Mouse (Mus musculus) E14TG2a.4 (cell line): ENCODE data around the gene Dnttip1.

Source experiments
- CTCF ChIP-seq: conservative IDR thresholded peaks from 2 replicates; pipeline ENCODE4 v1.5.1; 2014; ENCODE audit warnings: low read length
- NANOG ChIP-seq: IDR thresholded peaks from 2 replicates; pipeline ENCODE4 v1.6.1; 2014; ENCODE audit warnings: borderline replicate concordance, low read length, mixed read lengths
- POU5F1 ChIP-seq: IDR thresholded peaks from 2 replicates; pipeline ENCODE4 v1.6.1; 2014; ENCODE audit warnings: low read length, borderline replicate concordance

- TF ChIP-seq CTCF (peak; percentile 70), POU5F1 (no peak), NANOG (no peak)
These were observed 19.7 kb upstream of the Dnttip1 start for GRCm38 (mm10) chr2:164725895-164726619.
